24 mouse cellular contexts compared by ENCODE assay signal in the genomic region with DNA sequence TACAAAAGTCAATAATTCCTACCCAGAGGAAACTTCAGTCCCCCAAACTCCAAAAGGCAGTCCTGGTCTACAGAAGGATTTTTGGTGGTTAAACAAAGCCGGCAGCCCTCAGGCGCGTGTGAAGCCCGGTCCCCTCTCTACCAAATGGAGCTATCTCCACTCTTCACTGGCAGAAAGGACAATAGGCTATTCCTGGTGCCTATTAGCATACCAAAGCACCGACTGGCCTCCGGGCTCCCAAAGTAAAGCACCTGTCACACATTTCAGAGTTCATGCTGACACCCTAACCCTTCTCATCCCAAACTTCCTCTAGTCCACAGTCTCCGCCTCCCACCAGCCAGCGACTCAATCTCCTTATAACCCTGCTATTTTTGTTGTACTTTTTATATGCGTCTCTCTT. TPM values are rescaled to one million over a fixed set of nuclear protein-coding genes. Genes with fewer than 3 reads are reported as not detected.
DNase-seq lines count a peak whose midpoint lies in the region; ATAC-seq and TF ChIP-seq lines count a peak whose summit lies in the region.
"Had no signal": no experiment of that assay in that cellular context is flagged by ENCODE, and none has a peak within 500 bp of the region (broad histone marks: within the 10 kb centered on the region; RNA-seq: fewer than 3 reads in every experiment).

No protein-coding gene starts in this region.

- H3ac ChIP-seq in myocyte (ENCODE audit: control insufficient read depth, insufficient read length) = no peak overlapping the region

- no peak overlapping the region for H3K9ac ChIP-seq in heart, embryonic 11.5 days (ENCODE audit: low read depth, low read length)
- no peak overlapping the region for H3K9ac ChIP-seq in heart, embryonic 15.5 days
- H3K9ac ChIP-seq: embryonic facial prominence, embryonic 15.5 days; hindbrain, embryonic 13.5 days had no signal

- H3K27me3 ChIP-seq in heart, embryonic 11.5 days (ENCODE audit: control insufficient read depth, insufficient read depth, low read length) = peaks cover 9% of the 10 kb centered on the region; the same call in 1 of the 2 replicates
- H3K27me3 ChIP-seq in heart, embryonic 15.5 days = peaks cover 13% of the 10 kb centered on the region
- peaks cover 20% of the 10 kb centered on the region for H3K27me3 ChIP-seq in myocyte (ENCODE audit: control insufficient read depth, insufficient read depth, insufficient read length)

- H3K36me3 ChIP-seq in heart, embryonic 11.5 days (ENCODE audit: control insufficient read depth, insufficient read depth, low read length) = no peaks in the 10 kb centered on the region
- no peaks in the 10 kb centered on the region for H3K36me3 ChIP-seq in heart, embryonic 15.5 days
- H3K36me3 ChIP-seq in myocyte (ENCODE audit: control insufficient read depth, insufficient read depth) = no peaks in the 10 kb centered on the region
- H3K36me3 ChIP-seq: embryonic facial prominence, embryonic 15.5 days; forebrain, embryonic 10.5 days; G1E; hindbrain, embryonic 13.5 days had no signal

- no peak for TF ChIP-seq POLR2A in myocyte (IDR thresholded peaks at IDR 0.05; ENCODE audit: insufficient read length, low read depth)

- peak overlapping the region; percentile 19; the same call in 1 of the 2 replicates for H3K4me2 ChIP-seq in heart, embryonic 11.5 days
- peak overlapping the region; percentile 14; the same call in 1 of the 2 replicates for H3K4me2 ChIP-seq in heart, embryonic 15.5 days
- H3K4me2 ChIP-seq in myocyte (ENCODE audit: low read depth) = peak overlapping the region; percentile 2
- H3K4me2 ChIP-seq: embryonic facial prominence, embryonic 15.5 days; hindbrain, embryonic 13.5 days had no signal

- H3K9me3 ChIP-seq in heart, embryonic 11.5 days (replicated peaks; ENCODE audit: control insufficient read depth, low read length) = no peaks in the 10 kb centered on the region
- no peaks in the 10 kb centered on the region for H3K9me3 ChIP-seq in heart, embryonic 15.5 days (replicated peaks)
- H3K9me3 ChIP-seq: embryonic facial prominence, embryonic 15.5 days; forebrain, embryonic 10.5 days; hindbrain, embryonic 13.5 days had no signal

- no peak for ATAC-seq in heart, embryonic 11.5 days (replicated peaks; ENCODE audit: insufficient number of reproducible peaks, low FRiP score, low TSS enrichment)
- ATAC-seq in heart, embryonic 15.5 days (replicated peaks; ENCODE audit: insufficient number of reproducible peaks, insufficient read depth, low FRiP score, low read depth) = no peak
- ATAC-seq: activated CD4-positive, CD25-positive, alpha-beta regulatory T cell, adult 4 months; forebrain, embryonic 14.5 days; hindbrain, postnatal 0 days had no signal

- no peak for DNase-seq in heart, postnatal 14 days
- no peak for DNase-seq in heart, adult 8-10 months (ENCODE audit: low spot score)
- DNase-seq in ES-CJ7 (ENCODE audit: low read depth, low spot score) = peak; percentile 89
- DNase-seq in right cerebral cortex, adult 2 months (ENCODE audit: low spot score in 2 of 2) = no peak
- DNase-seq: adrenal gland, postnatal 14 days; cerebellum, adult 18-20 months; cerebellum, adult 9-11 months; cerebellum, postnatal 36 days; gastrocnemius, postnatal 36 days; heart, adult 18-20 months; heart, postnatal 36 days; kidney, adult 11 months; kidney, adult 9 months had no signal

- intact Hi-C loops in heart, postnatal 14 days (cut with DNase I) = no loop called here

- no peaks in the 10 kb centered on the region for H3K79me2 ChIP-seq in myocyte (ENCODE audit: control insufficient read depth, insufficient read depth)

- no peaks in the 10 kb centered on the region for H3K4me1 ChIP-seq in heart, embryonic 11.5 days (ENCODE audit: control insufficient read depth, insufficient read depth, low read length)
- peaks cover 9% of the 10 kb centered on the region for H3K4me1 ChIP-seq in heart, embryonic 15.5 days (replicated peaks)

- no peak overlapping the region for H3K27ac ChIP-seq in heart, embryonic 11.5 days (ENCODE audit: low read depth, low read length)
- no peak overlapping the region for H3K27ac ChIP-seq in heart, embryonic 15.5 days
- H3K27ac ChIP-seq: embryonic facial prominence, embryonic 15.5 days; forebrain, embryonic 10.5 days; hindbrain, embryonic 13.5 days; hindbrain, postnatal 0 days had no signal

- WGBS in heart, embryonic 11.5 days (ENCODE audit: insufficient replicate concordance) = 20% methylated on average over 9 of the region's 9 CpGs
- 18% methylated on average over 9 of the region's 9 CpGs for WGBS in heart, embryonic 15.5 days

- no peak overlapping the region for H3K4me3 ChIP-seq in heart, embryonic 11.5 days (ENCODE audit: low read depth, low read length)
- no peak overlapping the region for H3K4me3 ChIP-seq in heart, embryonic 15.5 days
- no peak overlapping the region for H3K4me3 ChIP-seq in myocyte
- H3K4me3 ChIP-seq: embryonic facial prominence, embryonic 15.5 days; erythroblast, embryonic 14.5 days; forebrain, embryonic 10.5 days; hindbrain, embryonic 13.5 days had no signal

TF ChIP-seq in myocyte, 11 proteins besides CTCF, POLR2A, EP300 and RAD21:
- TF ChIP-seq MYOD1 (IDR thresholded peaks at IDR 0.05; ENCODE audit: control insufficient read depth in 1 of 3, insufficient read length in 2 of 3, low read depth in 2 of 3) (peak in 2 of 3 experiments; percentile 11 to 48), TCF12 (IDR thresholded peaks at IDR 0.05; ENCODE audit: insufficient read depth, poor library complexity, severe bottlenecking) (no peak)

RNA-seq across cellular contexts. Expression of gene Plcg2, which starts 4.5 kb away (rescaled TPM):
- 4.7 and 6.7 TPM in 2 replicates for polyA plus RNA-seq in heart, embryonic 11.5 days (2014; fragmentation: Nextera tagmentation; extraction: Ambion mirVana)
- total RNA-seq in heart, postnatal 14 days (2021) = 1 to 10 TPM; 6.7 to 9.2 TPM
- 6.1 and 8.2 TPM in 2 replicates for polyA plus RNA-seq in heart, embryonic 15.5 days (2015; fragmentation: Nextera tagmentation; extraction: Ambion mirVana)
- total RNA-seq in heart, adult 8-10 months (2022) = 10 to 100 TPM in 1 of 4 experiments, 1 to 10 TPM in 3; 5.3 to 10.4 (median 7.5) TPM
- 0.29 TPM for polyA plus RNA-seq in myocyte (2012; fragmentation: generic; extraction: Trizol)
- total RNA-seq: G1E had no signal
- polyA plus RNA-seq: G1E had no signal
